Mouse (Mus musculus): ENCODE measurements around the gene Mamstr. TPM values are rescaled to one million over a fixed set of nuclear protein-coding genes. Genes with fewer than 3 reads are reported as not detected.

Gene Mamstr
- polyA plus RNA-seq, 1 experiment from 2014 or later, result 9.0 TPM

GRCm38 (mm10) chr7:45632499-45632898, 7.3 kb upstream of the Mamstr start:
- peak overlapping the region; percentile 27; the same call in 1 of the 2 replicates for H3K27ac ChIP-seq
- H3K4me3 ChIP-seq (replicated peaks), result peak overlapping the region; percentile 25
- H3K36me3 ChIP-seq, result peaks cover 14% of the 10 kb centered on the region; the same call in 1 of the 2 replicates
- H3K4me2 ChIP-seq, result peak overlapping the region; percentile 58
- 18% methylated on average over 35 of the region's 35 CpGs for WGBS
- peak overlapping the region; percentile 43 for H3K9ac ChIP-seq
- 0 out of 2 replicates have a peak, but pooled peaks have one; percentile 12 for ATAC-seq (replicated peaks; ENCODE audit: low FRiP score)
- no peaks in the 10 kb centered on the region for H3K9me3 ChIP-seq (replicated peaks)
- H3K4me1 ChIP-seq, result peaks cover 42% of the 10 kb centered on the region
- peaks cover 14% of the 10 kb centered on the region for H3K27me3 ChIP-seq

GRCm38 (mm10) chr7:45634946-45635681, 4.7 kb upstream of the Mamstr start:
- no peak overlapping the region for H3K4me2 ChIP-seq

GRCm38 (mm10) chr7:45635711-45636688, 3.8 kb upstream of the Mamstr start:
- Histone ChIP-seq H3K27ac (peak overlapping the region; percentile 77), H3K36me3 (peaks cover 14% of the 10 kb centered on the region; the same call in 1 of the 2 replicates), H3K4me3 (replicated peaks) (no peak overlapping the region), H3K9me3 (replicated peaks) (no peaks in the 10 kb centered on the region), H3K4me1 (peaks cover 65% of the 10 kb centered on the region), H3K4me2 (no peak overlapping the region), H3K9ac (0 out of 2 replicates have a peak overlapping the region, but pooled peaks have one; percentile 10), H3K27me3 (no peaks in the 10 kb centered on the region; the same call in 1 of the 2 replicates)
- 59% methylated on average over 15 of the region's 15 CpGs for WGBS
- no peak for ATAC-seq (replicated peaks; ENCODE audit: low FRiP score)

More at GRCm38 (mm10) chr7:45634946-45635681, 4.7 kb upstream of the Mamstr start:
- Histone ChIP-seq H3K27ac (peak overlapping the region; percentile 77), H3K9ac (no peak overlapping the region), H3K4me1 (peaks cover 56% of the 10 kb centered on the region), H3K27me3 (peaks cover 2% of the 10 kb centered on the region; the same call in 1 of the 2 replicates), H3K4me3 (replicated peaks) (no peak overlapping the region), H3K9me3 (replicated peaks) (no peaks in the 10 kb centered on the region), H3K36me3 (peaks cover 14% of the 10 kb centered on the region; the same call in 1 of the 2 replicates)
- 83% methylated on average over 11 of the region's 11 CpGs for WGBS
- no peak for ATAC-seq (replicated peaks; ENCODE audit: low FRiP score)

GRCm38 (mm10) chr7:45637710-45638109, 2.1 kb upstream of the Mamstr start:
- H3K27me3 ChIP-seq, result no peaks in the 10 kb centered on the region; the same call in 1 of the 2 replicates
- H3K9ac ChIP-seq, result no peak overlapping the region
- peaks cover 14% of the 10 kb centered on the region; the same call in 1 of the 2 replicates for H3K36me3 ChIP-seq
- peaks cover 75% of the 10 kb centered on the region for H3K4me1 ChIP-seq
- 93% methylated on average over 6 of the region's 6 CpGs for WGBS
- H3K27ac ChIP-seq, result no peak overlapping the region
- no peaks in the 10 kb centered on the region for H3K9me3 ChIP-seq (replicated peaks)
- H3K4me2 ChIP-seq, result no peak overlapping the region; the same call in 1 of the 2 replicates
- H3K4me3 ChIP-seq (replicated peaks), result no peak overlapping the region
- ATAC-seq (replicated peaks; ENCODE audit: low FRiP score), result no peak

DNA sequence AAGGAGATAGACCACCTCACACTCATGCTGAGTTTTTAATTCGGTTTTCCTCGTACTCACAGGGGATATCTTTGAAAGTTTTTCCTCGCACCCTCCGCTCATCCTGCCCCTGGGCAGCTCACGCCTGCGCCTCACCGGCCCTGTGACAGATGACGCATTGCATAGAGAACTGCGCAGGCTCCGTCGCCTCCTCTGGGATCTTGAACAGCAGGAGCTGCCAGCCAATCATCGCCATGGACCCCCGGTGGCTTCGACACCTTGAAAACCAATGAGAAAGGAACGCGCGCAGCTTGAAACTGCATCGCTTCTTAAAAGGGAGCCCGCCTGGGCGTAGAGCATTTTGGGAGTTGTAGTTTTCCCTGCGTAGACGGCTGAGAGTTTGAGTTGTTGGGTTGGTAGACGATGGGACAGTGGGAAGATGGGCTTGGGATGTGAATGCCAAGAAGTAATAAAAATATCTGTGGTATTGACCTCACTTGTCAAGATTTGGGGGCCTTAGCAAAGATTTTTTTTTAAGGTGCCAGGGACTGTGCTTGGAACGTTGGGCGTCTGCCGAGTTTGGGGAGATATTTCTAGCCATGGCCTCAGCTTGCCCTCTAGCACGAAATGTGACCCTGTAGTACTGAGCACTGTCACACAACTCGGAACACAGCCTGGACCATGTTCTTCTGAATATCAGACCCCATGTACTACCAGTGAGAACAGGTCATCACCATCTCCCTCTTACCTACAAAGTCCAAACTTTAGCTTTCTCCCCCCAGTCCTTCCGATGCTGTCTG, 965 bp upstream of the Mamstr start:
- H3K9ac ChIP-seq, result no peak overlapping the region
- H3K4me1 ChIP-seq, result peaks cover 78% of the 10 kb centered on the region
- peak overlapping the region; percentile 33 for H3K4me3 ChIP-seq (replicated peaks)
- peak overlapping the region; percentile 55 for H3K4me2 ChIP-seq
- peak overlapping the region; percentile 23; the same call in 1 of the 2 replicates for H3K27ac ChIP-seq
- no peaks in the 10 kb centered on the region for H3K27me3 ChIP-seq
- 21% methylated on average over 29 of the region's 29 CpGs for WGBS
- ATAC-seq (replicated peaks; ENCODE audit: low FRiP score), result peak; percentile 79
- H3K36me3 ChIP-seq, result peaks cover 14% of the 10 kb centered on the region; the same call in 1 of the 2 replicates
- H3K9me3 ChIP-seq (replicated peaks), result no peaks in the 10 kb centered on the region

GRCm38 (mm10) chr7:45640191-45640957, 597 bp downstream of the Mamstr start:
- no peak overlapping the region for H3K9ac ChIP-seq

DNA sequence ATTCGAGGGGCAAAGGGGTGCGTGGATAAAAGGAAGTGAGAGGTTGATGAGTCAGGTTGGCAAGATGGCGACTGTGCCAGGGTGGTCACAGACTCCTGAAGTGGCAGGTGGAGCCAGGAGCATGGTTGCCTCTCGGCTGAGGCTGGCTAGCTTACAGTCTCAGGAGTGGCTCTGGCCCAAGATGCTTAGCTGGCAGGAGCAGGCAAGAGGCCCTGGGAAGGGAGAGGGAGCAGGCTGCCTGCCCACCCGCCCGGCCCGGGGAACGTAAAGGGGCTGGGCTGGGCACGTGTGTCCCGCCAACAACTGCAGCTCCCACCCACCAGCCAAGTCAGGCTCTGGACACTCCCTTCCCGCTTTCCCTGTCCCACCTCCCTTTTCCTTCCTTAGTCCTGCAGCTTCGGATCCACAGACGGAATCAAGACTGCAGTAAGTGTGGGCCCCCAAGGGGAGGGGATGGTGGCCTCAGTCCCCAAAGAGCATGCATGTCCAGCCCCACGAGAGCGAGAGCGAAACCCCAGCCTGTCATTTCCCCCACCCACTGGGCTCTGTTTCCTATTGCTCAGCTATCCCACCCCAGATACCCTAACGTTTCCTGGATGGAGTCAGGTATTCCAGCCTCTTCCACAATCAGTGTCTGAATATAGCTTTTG, 1.7 kb downstream of the Mamstr start:
- Histone ChIP-seq H3K27ac (peak overlapping the region; percentile 57), H3K36me3 (peaks cover 8% of the 10 kb centered on the region; the same call in 1 of the 2 replicates), H3K9ac (no peak overlapping the region), H3K27me3 (no peaks in the 10 kb centered on the region), H3K4me2 (peak overlapping the region; percentile 76), H3K4me1 (peaks cover 72% of the 10 kb centered on the region), H3K9me3 (replicated peaks) (no peaks in the 10 kb centered on the region), H3K4me3 (replicated peaks) (peak overlapping the region; percentile 47)
- WGBS, result 41% methylated on average over 17 of the region's 17 CpGs
- ATAC-seq (replicated peaks; ENCODE audit: low FRiP score), result no peak

More at GRCm38 (mm10) chr7:45640191-45640957, 597 bp downstream of the Mamstr start:
- Histone ChIP-seq H3K27ac (peak overlapping the region; percentile 57), H3K9me3 (replicated peaks) (no peaks in the 10 kb centered on the region), H3K4me3 (replicated peaks) (no peak overlapping the region), H3K4me1 (peaks cover 82% of the 10 kb centered on the region), H3K27me3 (no peaks in the 10 kb centered on the region), H3K4me2 (0 out of 2 replicates have a peak overlapping the region, but pooled peaks have one; percentile 33), H3K36me3 (peaks cover 14% of the 10 kb centered on the region; the same call in 1 of the 2 replicates)
- whole genome bisulfite sequencing, result 60% methylated on average over 19 of the region's 19 CpGs
- ATAC-seq (replicated peaks; ENCODE audit: low FRiP score), result no peak

GRCm38 (mm10) chr7:45642083-45642482, 2.3 kb downstream of the Mamstr start:
- Histone ChIP-seq H3K36me3 (peaks cover 2% of the 10 kb centered on the region; the same call in 1 of the 2 replicates), H3K9ac (0 out of 2 replicates have a peak overlapping the region, but pooled peaks have one; percentile 14), H3K9me3 (replicated peaks) (no peaks in the 10 kb centered on the region), H3K4me1 (peaks cover 69% of the 10 kb centered on the region), H3K4me2 (peak overlapping the region; percentile 76), H3K27ac (peak overlapping the region; percentile 57; the same call in 1 of the 2 replicates), H3K4me3 (replicated peaks) (peak overlapping the region; percentile 47), H3K27me3 (no peaks in the 10 kb centered on the region)
- ATAC-seq (replicated peaks; ENCODE audit: low FRiP score), result no peak
- WGBS, result 76% methylated on average over 5 of the region's 5 CpGs

GRCm38 (mm10) chr7:45642503-45643255, 2.9 kb downstream of the Mamstr start:
- Histone ChIP-seq H3K4me2 (peak overlapping the region; percentile 76), H3K9ac (peak overlapping the region; percentile 61), H3K4me1 (peaks cover 68% of the 10 kb centered on the region), H3K9me3 (replicated peaks) (no peaks in the 10 kb centered on the region), H3K36me3 (no peaks in the 10 kb centered on the region), H3K4me3 (replicated peaks) (peak overlapping the region; percentile 47), H3K27ac (peak overlapping the region; percentile 95), H3K27me3 (no peaks in the 10 kb centered on the region)
- 31% methylated on average over 16 of the region's 16 CpGs for WGBS
- ATAC-seq (replicated peaks; ENCODE audit: low FRiP score), result no peak

Data from kidney, embryonic 15.5 days (tissue).